Mouse (Mus musculus) myocyte (in vitro differentiated cells): ENCODE results near the gene Gtpbp10. TPM values are rescaled to one million over a fixed set of nuclear protein-coding genes. Genes with fewer than 3 reads are reported as not detected.
A peak's percentile ranks its signal among the peaks of the same experiment; 100 is the strongest.

Source experiments
- H3K27me3 ChIP-seq: one replicate; pipeline ENCODE4 v1.6.1; 2011; ENCODE audit not compliant: control insufficient read depth, insufficient read depth, insufficient read length
- H3K36me3 ChIP-seq: one replicate; pipeline ENCODE4 v1.6.1; 2011; ENCODE audit not compliant: control insufficient read depth, insufficient read depth
- H3K4me2 ChIP-seq: one replicate; pipeline ENCODE4 v1.6.1; 2011; ENCODE audit warnings: low read depth, control low read depth
- H3K4me3 ChIP-seq: one replicate; pipeline ENCODE4 v1.5.1; 2011; ENCODE audit warnings: mild to moderate bottlenecking, control low read depth, moderate library complexity
- H3K79me2 ChIP-seq: one replicate; pipeline ENCODE4 v1.6.1; 2011; ENCODE audit not compliant: control insufficient read depth, insufficient read depth
- H3ac ChIP-seq: one replicate; pipeline ENCODE4 v1.6.1; 2011; ENCODE audit not compliant: control insufficient read depth, insufficient read length
- CEBPB ChIP-seq: IDR thresholded peaks from 2 replicates; pipeline ENCODE4 v1.6.1; 2011; ENCODE audit warnings: mild to moderate bottlenecking, moderate library complexity; ENCODE audit not compliant: poor library complexity, insufficient read depth, severe bottlenecking
- E2F4 ChIP-seq: IDR thresholded peaks from one replicate; pipeline ENCODE4 v1.6.1; 2011; ENCODE audit warnings: mild to moderate bottlenecking, control low read depth, moderate library complexity; ENCODE audit not compliant: insufficient read depth
- MAX ChIP-seq: IDR thresholded peaks from one replicate; pipeline ENCODE4 v1.6.1; 2011; ENCODE audit warnings: low read depth, mild to moderate bottlenecking, control low read depth
- MYOD1 ChIP-seq, 3 experiments: IDR thresholded peaks; one replicate each; pipeline ENCODE4 v1.6.1; 2011; ENCODE audit warnings: control low read depth in 2 of 3, low read depth in 2 of 3, mild to moderate bottlenecking in 2 of 3, moderate library complexity in 1 of 3; ENCODE audit not compliant: insufficient read length in 2 of 3, control insufficient read depth in 1 of 3
- MYOG ChIP-seq, 3 experiments: IDR thresholded peaks; one replicate each; pipeline ENCODE4 v1.6.1; 2011; ENCODE audit warnings: control low read depth in 2 of 3, low read depth in 2 of 3, mild to moderate bottlenecking in 2 of 3; ENCODE audit not compliant: insufficient read length in 2 of 3, control insufficient read depth in 1 of 3, insufficient read depth in 1 of 3
- POLR2A ChIP-seq: IDR thresholded peaks from one replicate; pipeline ENCODE4 v1.6.1; 2011; ENCODE audit warnings: low read depth, mild to moderate bottlenecking, control low read depth, moderate library complexity; ENCODE audit not compliant: insufficient read length
- POLR2AphosphoS2 ChIP-seq: IDR thresholded peaks from one replicate; pipeline ENCODE4 v1.6.1; 2011; ENCODE audit warnings: low read depth, control low read depth; ENCODE audit not compliant: insufficient read length
- REST ChIP-seq: IDR thresholded peaks from one replicate; pipeline ENCODE4 v1.6.1; 2011; ENCODE audit warnings: mild to moderate bottlenecking, control low read depth, moderate library complexity; ENCODE audit not compliant: insufficient read depth, insufficient read length
- SRF ChIP-seq: IDR thresholded peaks from one replicate; pipeline ENCODE4 v1.6.1; 2011; ENCODE audit warnings: low read depth; ENCODE audit not compliant: control insufficient read depth, insufficient read length
- TCF12 ChIP-seq: IDR thresholded peaks from one replicate; pipeline ENCODE4 v1.6.1; 2011; ENCODE audit warnings: mild to moderate bottlenecking, control low read depth; ENCODE audit not compliant: poor library complexity, insufficient read depth, severe bottlenecking
- TCF3 ChIP-seq: IDR thresholded peaks from one replicate; pipeline ENCODE4 v1.6.1; 2011; ENCODE audit warnings: low read depth, control low read depth; ENCODE audit not compliant: insufficient read length
- USF1 ChIP-seq: IDR thresholded peaks from one replicate; pipeline ENCODE4 v1.6.1; 2011; ENCODE audit warnings: low read depth, mild to moderate bottlenecking, control low read depth, moderate library complexity
- polyA plus RNA-seq: library from polyadenylated mRNA; unstranded; fragments of >200 nt; fragmentation: generic; extraction: Trizol; gene quantifications from one replicate; pipeline ENCODE4 v1.2.1, GENCODE M21; 2012; ENCODE audit warnings: missing spikeins

The Gtpbp10 gene
- polyA plus RNA-seq, 1 experiment, result 4.6 TPM

- H3K27me3 ChIP-seq, result no peaks in the 10 kb centered on the region
- no peak overlapping the region for H3ac ChIP-seq
- H3K4me2 ChIP-seq, result no peak overlapping the region
- H3K79me2 ChIP-seq, result no peaks in the 10 kb centered on the region
- no peak overlapping the region for H3K4me3 ChIP-seq
- TF ChIP-seq POLR2A, result no peak
- no peak for TF ChIP-seq CEBPB
- TF ChIP-seq TCF12, result no peak
- TF ChIP-seq E2F4, result no peak
- no peak for TF ChIP-seq MAX
- no peak for TF ChIP-seq USF1
- no peak for TF ChIP-seq REST
- TF ChIP-seq SRF, result no peak
- TF ChIP-seq MYOD1 (IDR thresholded peaks at IDR 0.05; ENCODE audit: control insufficient read depth in 1 of 3, insufficient read length in 2 of 3, low read depth in 2 of 3), result no peak
- no peak for TF ChIP-seq POLR2AphosphoS2
- no peak for TF ChIP-seq TCF3
- TF ChIP-seq MYOG (IDR thresholded peaks at IDR 0.05; ENCODE audit: control insufficient read depth in 1 of 3, insufficient read depth in 1 of 3, insufficient read length in 2 of 3, low read depth in 2 of 3), result no peak
- H3K36me3 ChIP-seq, result no peaks in the 10 kb centered on the region
These were observed 25.5 kb downstream of the Gtpbp10 start for GRCm38 (mm10) chr5:5533656-5534420.

DNA sequence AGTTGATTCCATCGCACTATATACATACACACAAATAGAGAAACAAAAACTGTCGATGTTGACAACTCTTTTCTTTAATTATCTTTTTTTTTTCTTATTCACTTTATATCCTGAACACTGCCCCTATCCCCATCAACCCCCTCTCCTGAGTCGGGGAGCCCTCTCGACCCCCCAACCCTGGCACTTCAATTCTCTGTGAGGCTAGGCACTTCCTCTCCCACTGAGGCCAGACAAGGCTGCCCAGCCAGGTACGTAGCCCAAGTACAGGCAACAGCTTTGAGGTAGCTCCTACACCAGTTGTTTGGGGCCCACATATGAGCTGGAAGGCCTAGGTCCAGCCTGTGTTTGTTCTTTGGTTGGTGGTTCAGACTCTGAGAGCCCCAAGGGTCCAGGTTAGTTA is 43.9 kb downstream of the Gtpbp10 start:
- peaks cover 31% of the 10 kb centered on the region for H3K79me2 ChIP-seq
- H3K4me3 ChIP-seq, result peak overlapping the region; percentile 88
- H3K27me3 ChIP-seq, result no peaks in the 10 kb centered on the region
- H3ac ChIP-seq, result no peak overlapping the region
- peaks cover 15% of the 10 kb centered on the region for H3K36me3 ChIP-seq
- TF ChIP-seq REST (no peak), TCF12 (no peak), MYOD1 (IDR thresholded peaks at IDR 0.05; ENCODE audit: control insufficient read depth in 1 of 3, insufficient read length in 2 of 3, low read depth in 2 of 3) (no peak), E2F4 (no peak), TCF3 (no peak), CEBPB (no peak), SRF (no peak), USF1 (no peak), MYOG (IDR thresholded peaks at IDR 0.05; ENCODE audit: control insufficient read depth in 1 of 3, insufficient read depth in 1 of 3, insufficient read length in 2 of 3, low read depth in 2 of 3) (no peak), MAX (no peak), POLR2AphosphoS2 (no peak), POLR2A (no peak)
- H3K4me2 ChIP-seq, result peak overlapping the region; percentile 79

GRCm38 (mm10) chr5:5514196-5515076 is 44.9 kb downstream of the Gtpbp10 start, which contains the start of gene Cldn12:
TSS of gene Cldn12 (minus strand) at chr5:5514958.
- peak within 1 kb of the TSS; percentile 88 for H3K4me3 ChIP-seq
- H3K79me2 ChIP-seq, result peaks cover 39% of the 10 kb centered on the region
- peak within 1 kb of the TSS; percentile 79 for H3K4me2 ChIP-seq
- H3ac ChIP-seq, result peak within 1 kb of the TSS; percentile 70
- TF ChIP-seq REST (no peak), POLR2AphosphoS2 (peak; percentile 66), POLR2A (peak; percentile 59), MAX (no peak), E2F4 (no peak), MYOG (IDR thresholded peaks at IDR 0.05; ENCODE audit: control insufficient read depth in 1 of 3, insufficient read depth in 1 of 3, insufficient read length in 2 of 3, low read depth in 2 of 3) (peak in 1 of 3 experiments; percentile 53), CEBPB (no peak), USF1 (no peak), SRF (peak; percentile 95), TCF3 (no peak), TCF12 (no peak), MYOD1 (IDR thresholded peaks at IDR 0.05; ENCODE audit: control insufficient read depth in 1 of 3, insufficient read length in 2 of 3, low read depth in 2 of 3) (no peak)
- no peaks in the 10 kb centered on the region for H3K27me3 ChIP-seq
- peaks cover 23% of the 10 kb centered on the region for H3K36me3 ChIP-seq

DNA sequence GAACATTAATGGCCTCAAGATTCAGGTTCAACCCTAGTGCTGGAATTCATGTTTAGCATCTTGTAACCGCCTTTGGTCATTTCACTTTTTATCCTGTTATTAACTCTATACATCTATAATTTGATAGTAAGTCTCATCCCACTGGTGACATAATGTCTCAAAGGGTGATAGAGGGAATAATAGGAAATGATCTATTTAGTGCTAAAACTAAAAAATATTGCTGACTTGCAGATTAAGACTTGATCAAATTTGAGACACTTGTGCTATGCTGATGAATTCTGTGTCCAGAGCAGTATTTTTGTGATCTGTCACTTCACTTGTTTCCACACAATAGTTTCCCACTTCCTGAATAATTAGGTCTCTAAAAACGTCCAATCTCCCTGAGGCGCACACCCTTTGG is 47.9 kb downstream of the Gtpbp10 start:
- H3K79me2 ChIP-seq, result peaks cover 60% of the 10 kb centered on the region
- H3K4me3 ChIP-seq, result no peak overlapping the region
- peak overlapping the region; percentile 75 for H3K4me2 ChIP-seq
- peaks cover 44% of the 10 kb centered on the region for H3K36me3 ChIP-seq
- H3ac ChIP-seq, result no peak overlapping the region
- no peak for TF ChIP-seq USF1
- TF ChIP-seq POLR2A, result no peak
- no peak for TF ChIP-seq POLR2AphosphoS2
- TF ChIP-seq MYOD1 (IDR thresholded peaks at IDR 0.05; ENCODE audit: control insufficient read depth in 1 of 3, insufficient read length in 2 of 3, low read depth in 2 of 3), result no peak
- TF ChIP-seq MAX, result no peak
- no peak for TF ChIP-seq SRF
- no peak for TF ChIP-seq MYOG (IDR thresholded peaks at IDR 0.05; ENCODE audit: control insufficient read depth in 1 of 3, insufficient read depth in 1 of 3, insufficient read length in 2 of 3, low read depth in 2 of 3)
- no peaks in the 10 kb centered on the region for H3K27me3 ChIP-seq
